Mouse (Mus musculus) kidney, embryonic 15.5 days (tissue): ENCODE results near the gene Cpeb2. TPM values are rescaled to one million over a fixed set of nuclear protein-coding genes. Genes with fewer than 3 reads are reported as not detected.

Experiments used
- ATAC-seq: fragments of 200-750 bp; cut with Nextera tagmentation; replicated peaks from 2 replicates; pipeline ENCODE4 v1.8.0; 2017; ENCODE audit warnings: moderate TSS enrichment; ENCODE audit not compliant: low FRiP score
- H3K27ac ChIP-seq: fragments of 300-500 bp; sonication (generic); 2 replicates; pipeline ENCODE4 v1.5.1; 2015; ENCODE audit warnings: mild to moderate bottlenecking, inconsistent platforms
- H3K27me3 ChIP-seq: fragments of 300-500 bp; sonication (generic); 2 replicates; pipeline ENCODE4 v1.6.1; 2015; ENCODE audit warnings: inconsistent platforms
- H3K36me3 ChIP-seq: fragments of 300-500 bp; sonication (generic); 2 replicates; pipeline ENCODE4 v1.6.1; 2015; ENCODE audit warnings: inconsistent platforms
- H3K4me1 ChIP-seq: fragments of 300-500 bp; sonication (generic); 2 replicates; pipeline ENCODE4 v1.6.1; 2015; ENCODE audit warnings: inconsistent platforms
- H3K4me2 ChIP-seq: fragments of 300-500 bp; sonication (generic); 2 replicates; pipeline ENCODE4 v1.6.1; 2015; ENCODE audit warnings: moderate library complexity, mild to moderate bottlenecking, inconsistent platforms
- H3K4me3 ChIP-seq: fragments of 300-500 bp; sonication (generic); replicated peaks from 2 replicates; pipeline ENCODE4 v1.5.1; 2015; ENCODE audit warnings: mild to moderate bottlenecking, inconsistent platforms
- H3K9ac ChIP-seq: fragments of 300-500 bp; sonication (generic); 2 replicates; pipeline ENCODE4 v1.6.1; 2015; ENCODE audit warnings: mild to moderate bottlenecking, inconsistent platforms
- H3K9me3 ChIP-seq: fragments of 300-500 bp; sonication (generic); replicated peaks from 2 replicates; pipeline ENCODE4 v1.6.1; 2016; ENCODE audit warnings: inconsistent platforms
- WGBS: fragments of 180-500 bp; shearing (Covaris S2); methylation state at CpG from one replicate; pipeline ENCODE4 v1.1.7; 2015; ENCODE audit warnings: mixed read lengths; 5-methylcytosine and 5-hydroxymethylcytosine counted together
- polyA plus RNA-seq: library from polyadenylated mRNA; unstranded; fragments of >200 nt; fragmentation: Nextera tagmentation; extraction: Ambion mirVana; gene quantifications from 2 replicates; pipeline ENCODE4 v1.2.1, GENCODE M21; 2015

Cpeb2 gene
- polyA plus RNA-seq, 1 experiment from 2014 or later: 1.6 TPM

GRCm38 (mm10) chr5:43337212-43337611 lies 104.2 kb downstream of the Cpeb2 start:
- no peaks in the 10 kb centered on the region for H3K9me3 ChIP-seq
- H3K4me2 ChIP-seq: no peak overlapping the region
- ATAC-seq: no peak
- H3K9ac ChIP-seq: no peak overlapping the region
- no peaks in the 10 kb centered on the region for H3K36me3 ChIP-seq
- H3K27ac ChIP-seq: no peak overlapping the region
- H3K4me3 ChIP-seq: no peak overlapping the region
- no peaks in the 10 kb centered on the region for H3K4me1 ChIP-seq
- WGBS: 91% methylated on average over 1 of the region's 1 CpGs
- no peaks in the 10 kb centered on the region for H3K27me3 ChIP-seq

- WGBS: 62% methylated on average over 10 of the region's 10 CpGs
- no peaks in the 10 kb centered on the region for H3K9me3 ChIP-seq
- no peak overlapping the region for H3K9ac ChIP-seq
- no peak overlapping the region for H3K4me2 ChIP-seq
- ATAC-seq: no peak
- H3K36me3 ChIP-seq: no peaks in the 10 kb centered on the region
- H3K4me3 ChIP-seq: no peak overlapping the region
- H3K27me3 ChIP-seq: no peaks in the 10 kb centered on the region
- no peak overlapping the region for H3K27ac ChIP-seq
- no peaks in the 10 kb centered on the region for H3K4me1 ChIP-seq
Measured at GRCm38 (mm10) chr5:43338771-43339475, 106.0 kb downstream of the Cpeb2 start.
